Mouse (Mus musculus): Measurements from ENCODE around the gene Sphkap.

Sphkap gene

DNA sequence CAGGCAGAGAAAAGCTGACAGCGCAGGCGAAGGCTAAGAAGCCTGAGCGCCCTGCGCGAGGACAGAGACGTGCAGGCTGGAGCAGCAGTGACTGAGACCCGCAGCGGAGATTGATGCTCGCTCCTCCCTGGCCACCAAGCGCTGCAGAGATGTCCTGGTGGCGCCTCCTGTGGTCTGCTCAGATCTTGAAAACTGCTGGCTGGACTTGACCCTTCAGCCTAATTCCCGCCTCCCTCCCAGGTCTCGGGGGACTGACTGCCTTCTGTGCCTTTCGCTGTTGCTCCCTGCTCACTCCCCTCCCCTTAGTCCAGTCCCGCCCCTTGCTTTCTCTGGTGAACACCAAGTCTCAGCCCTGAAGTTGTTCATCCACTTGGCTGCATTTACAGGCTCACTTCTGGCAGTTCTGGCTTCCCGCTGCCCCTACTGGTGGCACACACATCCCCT, at the start of gene Sphkap:
TSS of gene Sphkap (minus strand) at position 180 of the 444 bp plus-strand sequence.
- DNase-seq (ENCODE audit: low spot score) = peak; percentile 27

- no peak for DNase-seq (ENCODE audit: low spot score)
Observed at GRCm38 (mm10) chr1:83451291-83451690, 43.3 kb upstream of the Sphkap start.

GRCm38 (mm10) chr1:83440422-83440821, 32.4 kb upstream of the Sphkap start:
- no peak for DNase-seq (ENCODE audit: low spot score)

DNA sequence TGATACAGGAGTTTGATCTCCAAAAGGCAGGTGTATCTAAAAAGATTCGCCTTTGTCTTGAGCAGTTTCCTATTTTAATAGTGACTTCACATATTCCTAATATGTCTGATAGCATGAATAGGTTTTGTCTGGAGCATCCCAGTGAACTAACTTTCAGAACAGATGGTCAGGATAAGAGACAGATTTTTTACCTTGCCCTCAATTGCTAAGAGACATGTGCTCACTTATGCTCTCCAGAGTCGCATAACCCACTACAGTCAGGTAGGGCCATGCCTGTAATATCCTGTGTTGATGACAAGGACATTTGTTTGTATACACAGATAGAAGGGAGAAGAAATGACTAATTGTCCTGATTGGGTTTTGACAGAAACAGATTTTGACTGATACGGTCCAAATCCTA, 25.9 kb upstream of the Sphkap start:
- no peak for DNase-seq (ENCODE audit: low spot score)

GRCm38 (mm10) chr1:83429866-83430265, 21.9 kb upstream of the Sphkap start:
- DNase-seq (ENCODE audit: low spot score) = no peak

- DNase-seq (ENCODE audit: low spot score) = no peak
Observed at GRCm38 (mm10) chr1:83407616-83408015, 384 bp downstream of the Sphkap start.

- no peak for DNase-seq (ENCODE audit: low spot score)
Observed at GRCm38 (mm10) chr1:83406882-83407549, 984 bp downstream of the Sphkap start.

- no peak for DNase-seq (ENCODE audit: low spot score)
Observed at GRCm38 (mm10) chr1:83401079-83401478, 6.9 kb downstream of the Sphkap start.

- DNase-seq (ENCODE audit: low spot score) = no peak
Observed at GRCm38 (mm10) chr1:83396284-83396683, 11.7 kb downstream of the Sphkap start.

- no peak for DNase-seq (ENCODE audit: low spot score)
Observed at GRCm38 (mm10) chr1:83395559-83395958, 12.4 kb downstream of the Sphkap start.

DNA sequence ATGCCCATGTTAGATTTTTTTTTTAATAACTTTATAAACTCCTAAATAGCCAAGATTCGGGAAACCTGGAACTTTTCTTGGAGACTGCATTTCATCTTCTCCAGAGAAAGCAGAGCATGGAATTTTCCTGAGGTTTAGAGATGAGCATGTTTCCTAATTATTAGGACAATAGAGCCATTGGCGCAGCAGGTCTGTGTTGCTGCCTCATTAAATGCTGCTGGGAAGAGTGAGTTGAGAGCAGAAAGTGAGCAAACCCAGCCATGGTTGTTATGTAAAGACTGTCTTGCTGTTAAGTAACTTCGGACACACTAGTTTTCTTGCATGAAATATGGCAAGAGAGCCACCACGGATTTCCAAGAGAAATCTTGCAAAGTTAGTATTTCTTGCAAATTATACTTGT, 18.6 kb downstream of the Sphkap start:
- no peak for DNase-seq (ENCODE audit: low spot score)

GRCm38 (mm10) chr1:83377404-83377803, 30.6 kb downstream of the Sphkap start:
- DNase-seq (ENCODE audit: low spot score) = no peak

DNA sequence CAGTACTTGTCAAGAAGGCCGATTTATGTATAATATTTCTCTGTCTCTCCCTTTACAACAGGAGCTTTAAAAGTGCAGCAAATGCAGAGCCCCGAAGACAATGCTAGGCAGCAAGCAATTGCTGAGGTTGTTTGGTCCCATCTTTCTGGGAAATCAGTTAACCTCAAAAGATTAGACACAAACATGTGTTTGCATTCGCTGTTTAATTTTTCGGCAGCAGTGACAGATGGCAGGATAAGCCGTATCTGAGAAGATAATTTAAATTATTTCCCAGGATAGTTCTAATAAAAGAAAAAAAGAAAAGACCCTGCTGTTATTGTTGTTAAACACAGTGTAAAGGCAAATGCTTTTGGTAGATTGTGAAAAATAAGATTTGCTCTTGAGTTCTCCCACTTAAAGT, 41.5 kb downstream of the Sphkap start:
- DNase-seq (ENCODE audit: low spot score) = no peak

DNA sequence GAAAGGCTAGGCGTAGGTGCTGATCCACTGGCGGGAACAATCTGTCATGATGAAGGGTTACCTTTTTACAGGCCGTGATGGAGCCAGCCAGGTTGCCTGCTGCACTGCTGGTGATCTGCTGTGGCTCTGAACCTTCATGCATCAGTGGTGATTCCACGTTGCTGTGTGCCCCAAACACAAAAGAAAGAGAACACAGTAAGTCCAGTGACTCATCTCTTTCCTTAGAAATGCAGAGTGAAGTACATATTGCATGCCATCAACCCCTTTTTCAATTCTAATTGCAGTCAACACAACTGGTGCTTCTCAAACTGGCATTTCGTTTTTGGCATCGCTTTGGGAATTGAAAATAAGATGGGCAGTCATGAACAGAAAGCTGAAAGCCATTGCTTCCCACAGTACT, 45.8 kb downstream of the Sphkap start:
- DNase-seq (ENCODE audit: low spot score) = no peak

GRCm38 (mm10) chr1:83346453-83346852, 61.5 kb downstream of the Sphkap start:
- no peak for DNase-seq (ENCODE audit: low spot score)

DNA sequence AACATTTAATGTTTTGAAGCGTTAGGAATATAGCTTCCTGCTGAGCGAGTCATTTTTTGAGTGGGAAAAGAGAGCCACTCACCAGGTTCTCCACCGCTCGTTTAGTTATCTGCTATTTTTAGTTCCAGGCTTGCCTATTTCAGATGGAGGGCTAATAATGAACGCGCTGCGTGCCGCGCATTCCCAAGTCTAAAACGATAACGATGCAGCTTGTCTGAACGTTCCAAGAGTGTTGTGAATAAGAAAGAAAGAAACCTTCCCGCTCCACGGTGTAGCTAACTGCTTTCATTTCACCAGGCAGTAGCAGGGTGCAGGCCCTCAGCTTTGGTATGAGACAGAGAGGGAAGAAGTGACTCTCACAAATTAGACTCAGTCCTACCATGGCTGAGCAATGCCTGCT, 62.4 kb downstream of the Sphkap start:
- no peak for DNase-seq (ENCODE audit: low spot score)

DNA sequence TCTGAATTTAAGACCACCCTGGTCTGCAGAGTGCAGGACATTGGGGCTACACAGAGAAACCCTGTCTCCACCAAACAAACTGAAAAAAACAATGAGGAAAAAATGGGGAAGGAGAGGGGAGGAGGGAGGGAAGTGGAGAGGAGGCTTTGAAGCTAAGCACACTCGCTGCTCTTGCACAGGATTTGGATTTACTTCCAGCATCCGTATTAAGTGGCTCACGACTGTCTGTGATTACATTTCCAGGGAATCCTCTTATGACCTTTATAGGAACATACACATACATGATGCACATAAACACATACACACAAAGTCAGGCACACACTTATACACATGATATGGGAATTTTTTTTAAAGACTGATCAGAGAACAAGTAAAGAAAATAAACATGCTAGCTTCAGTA, 62.9 kb downstream of the Sphkap start:
- DNase-seq (ENCODE audit: low spot score) = no peak

- no peak for DNase-seq (ENCODE audit: low spot score)
Observed at GRCm38 (mm10) chr1:83342726-83343250, 65.2 kb downstream of the Sphkap start.

DNA sequence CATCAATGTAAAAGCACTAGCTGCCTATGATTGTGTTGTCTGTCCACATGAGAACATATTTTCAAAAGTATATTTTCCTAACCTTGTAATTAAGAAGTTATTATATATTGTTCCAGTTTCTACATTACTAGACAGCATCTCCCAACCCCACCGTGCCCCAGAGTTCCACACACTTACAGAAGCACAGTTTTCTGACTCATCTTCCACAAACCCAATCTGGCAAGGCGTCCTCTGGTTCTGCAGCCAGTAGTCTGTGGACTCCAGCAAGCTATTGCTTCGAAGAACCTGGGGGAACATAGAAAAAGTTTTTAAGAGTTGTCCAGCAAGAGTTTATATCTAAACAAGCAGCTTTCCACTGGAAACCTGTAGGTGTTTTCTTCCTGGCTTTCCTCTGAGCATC, 68.6 kb downstream of the Sphkap start:
- DNase-seq (ENCODE audit: low spot score) = no peak

DNA sequence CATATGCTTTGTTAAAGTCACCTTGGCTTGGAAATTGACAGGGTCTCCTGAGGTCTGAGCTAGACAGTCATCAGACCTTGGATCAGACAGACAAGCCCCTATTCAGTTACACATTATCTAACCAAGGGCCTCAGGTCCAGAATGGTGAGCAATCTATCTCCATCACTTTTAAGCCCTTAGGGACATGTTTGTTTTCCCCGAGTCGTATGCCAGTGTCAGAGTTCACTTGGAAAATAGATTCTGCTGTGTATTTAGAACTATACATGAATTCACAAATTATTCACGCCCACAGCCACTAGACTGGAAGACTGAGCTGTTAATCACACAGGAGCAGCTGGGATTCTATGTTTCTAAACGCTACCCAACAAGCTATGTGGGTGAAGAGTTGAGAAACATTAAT, 91.1 kb downstream of the Sphkap start:
- DNase-seq (ENCODE audit: low spot score) = no peak

DNA sequence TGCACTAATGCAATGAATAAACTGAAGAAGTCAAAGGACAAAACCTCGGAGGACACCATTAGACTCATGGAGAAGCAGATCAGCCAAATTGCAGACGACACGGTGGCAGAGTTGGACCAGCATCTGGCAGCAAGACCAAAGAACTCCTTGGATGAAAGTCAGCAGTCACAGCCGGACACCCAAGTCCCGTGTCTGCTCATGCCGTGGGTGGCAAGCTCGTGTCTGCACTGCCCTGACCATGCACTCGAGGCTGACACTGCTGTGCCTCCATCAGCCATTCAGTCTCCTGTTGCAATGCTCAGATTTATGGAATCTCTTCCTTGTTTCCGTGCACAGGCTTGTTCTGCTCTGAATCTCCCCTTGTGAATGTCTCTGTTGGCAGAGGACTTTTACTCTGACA, 92.9 kb downstream of the Sphkap start:
- DNase-seq (ENCODE audit: low spot score) = no peak

DNA sequence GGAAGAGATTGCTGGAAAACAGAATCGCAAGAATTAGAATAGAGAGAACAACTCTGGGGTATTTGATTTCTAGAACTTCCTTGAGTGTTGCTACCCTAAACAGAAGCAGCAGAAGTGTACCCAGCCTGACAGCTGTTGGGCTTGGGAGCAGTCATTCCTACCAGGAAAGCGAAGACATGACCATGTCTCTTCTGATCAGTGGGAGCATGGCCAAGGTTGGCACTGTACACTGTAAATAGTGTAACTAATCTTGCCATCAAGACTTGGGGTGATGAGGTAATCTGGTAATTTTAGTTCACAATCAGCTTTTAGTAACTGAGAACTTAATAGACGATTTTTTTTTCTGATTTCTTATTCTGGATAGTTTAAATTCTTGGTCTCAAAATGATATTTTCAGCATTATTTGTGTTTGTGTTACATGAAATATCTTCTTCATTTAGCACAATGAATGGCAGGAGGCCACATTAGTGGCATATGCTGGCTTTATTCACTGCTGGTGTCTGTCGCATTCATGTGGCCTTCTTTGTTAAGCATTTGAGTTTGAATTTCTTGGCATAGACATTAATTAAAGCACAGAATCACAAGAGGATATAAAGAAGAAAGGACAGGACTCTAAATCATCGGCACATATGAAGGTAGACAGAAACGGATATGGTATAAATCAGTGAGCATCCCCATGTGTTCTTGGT, 96.2 kb downstream of the Sphkap start:
- DNase-seq (ENCODE audit: low spot score) = no peak

All from ovary, postnatal 14 days (tissue).